Mouse (Mus musculus) G1E (cell line): ENCODE results near the gene Spib. TPM values are rescaled to one million over a fixed set of nuclear protein-coding genes. Genes with fewer than 3 reads are reported as not detected.

Source experiments
- ATAC-seq: 2 replicates; pipeline ENCODE4 v1.8.0; 2016; ENCODE audit warnings: mild to moderate bottlenecking; ENCODE audit not compliant: insufficient number of reproducible peaks, poor library complexity, low FRiP score, severe bottlenecking; ENCODE audit errors: extremely low read depth
- DNase-seq: peaks from one replicate; pipeline ENCODE4 v3.0.0; 2012; ENCODE audit warnings: low spot score
- H3K27me3 ChIP-seq: 2 replicates; pipeline ENCODE4 v1.6.1; 2012; ENCODE audit warnings: mild to moderate bottlenecking, low read length, inconsistent platforms; ENCODE audit not compliant: insufficient read depth
- H3K36me3 ChIP-seq: replicated peaks from 2 replicates; pipeline ENCODE3; 2012; ENCODE audit warnings: mild to moderate bottlenecking, inconsistent platforms
- H3K4me1 ChIP-seq: 2 replicates; pipeline ENCODE4 v1.6.1; 2012; ENCODE audit warnings: low read depth, low read length, inconsistent platforms, mixed read lengths; ENCODE audit not compliant: insufficient read depth
- H3K4me3 ChIP-seq: 2 replicates; pipeline ENCODE4 v1.5.1; 2012; ENCODE audit warnings: low read depth, mild to moderate bottlenecking, inconsistent platforms, low read length, moderate library complexity, mixed read lengths
- H3K9me3 ChIP-seq: replicated peaks from 2 replicates; pipeline ENCODE4 v1.6.1; 2012; ENCODE audit warnings: inconsistent platforms
- CTCF ChIP-seq: IDR thresholded peaks from 2 replicates; pipeline ENCODE4 v1.5.1; 2012; ENCODE audit warnings: low read depth, low read length, inconsistent platforms, mixed read lengths
- GATA1 ChIP-seq: IDR thresholded peaks from 2 replicates; pipeline ENCODE4 v1.6.1; 2012; ENCODE audit warnings: borderline replicate concordance, low read length, inconsistent platforms, mixed read lengths
- GATA2 ChIP-seq: IDR thresholded peaks from 2 replicates; pipeline ENCODE4 v1.6.1; 2012; ENCODE audit warnings: low read depth, low read length, inconsistent platforms, borderline replicate concordance
- POLR2AphosphoS5 ChIP-seq: IDR thresholded peaks from 2 replicates; pipeline ENCODE4 v1.6.1; 2012; ENCODE audit warnings: low read depth, low read length, inconsistent platforms; ENCODE audit not compliant: insufficient replicate concordance
- TAL1 ChIP-seq: conservative IDR thresholded peaks from 2 replicates; pipeline ENCODE4 v1.6.1; 2012; ENCODE audit warnings: low read depth, low read length, inconsistent platforms, mixed read lengths
- polyA plus RNA-seq: library from polyadenylated mRNA; stranded (reverse); fragments of >175 nt; gene quantifications from 2 replicates; pipeline ENCODE4 v1.2.3, GENCODE M21; 2012
- total RNA-seq, 2 experiments: library from RNA; stranded (forward) in 1 of 2; stranded (reverse) in 1 of 2; fragments of 200-1000 nt in 1 of 2; fragments of >200 nt in 1 of 2; fragmentation: Nextera tagmentation in 1 of 2; gene quantifications; 2 replicates each; pipeline ENCODE4 v1.2.3; 2014 to 2017

The Spib gene
- total and polyA plus RNA-seq, 3 experiments = not detected

- DNase-seq (no peak), ATAC-seq (no peak)
- no peaks in the 10 kb centered on the region for H3K36me3 ChIP-seq
- no peak overlapping the region for H3K4me3 ChIP-seq
- H3K27me3 ChIP-seq = peaks cover 58% of the 10 kb centered on the region
- TF ChIP-seq CTCF (no peak), TAL1 (no peak), POLR2AphosphoS5 (no peak), GATA1 (no peak), GATA2 (no peak)
- H3K9me3 ChIP-seq = no peaks in the 10 kb centered on the region
- peaks cover 7% of the 10 kb centered on the region; the same call in 1 of the 2 replicates for H3K4me1 ChIP-seq
Observed at GRCm38 (mm10) chr7:44521710-44522109, 10.2 kb downstream of the Spib start.

- H3K9me3 ChIP-seq = no peaks in the 10 kb centered on the region
- ATAC-seq (no peak), DNase-seq (no peak)
- TF ChIP-seq TAL1 = no peak
- TF ChIP-seq CTCF = no peak
- no peak for TF ChIP-seq GATA1
- TF ChIP-seq POLR2AphosphoS5 = no peak
- no peak for TF ChIP-seq GATA2
- H3K4me1 ChIP-seq = peaks cover 7% of the 10 kb centered on the region; the same call in 1 of the 2 replicates
- peaks cover 57% of the 10 kb centered on the region for H3K27me3 ChIP-seq
- no peaks in the 10 kb centered on the region for H3K36me3 ChIP-seq
- H3K4me3 ChIP-seq = no peak overlapping the region
Observed at GRCm38 (mm10) chr7:44520990-44521389, 10.9 kb downstream of the Spib start.

- ATAC-seq (no peak), DNase-seq (no peak)
- no peak for TF ChIP-seq POLR2AphosphoS5
- no peak for TF ChIP-seq CTCF
- TF ChIP-seq GATA1 = no peak
- TF ChIP-seq GATA2 = no peak
- TF ChIP-seq TAL1 = no peak
- no peak overlapping the region for H3K4me3 ChIP-seq
- no peaks in the 10 kb centered on the region for H3K9me3 ChIP-seq
- H3K4me1 ChIP-seq = peaks cover 7% of the 10 kb centered on the region; the same call in 1 of the 2 replicates
- no peaks in the 10 kb centered on the region for H3K36me3 ChIP-seq
- peaks cover 47% of the 10 kb centered on the region for H3K27me3 ChIP-seq
Observed at GRCm38 (mm10) chr7:44519240-44519913, 12.5 kb downstream of the Spib start.

DNA sequence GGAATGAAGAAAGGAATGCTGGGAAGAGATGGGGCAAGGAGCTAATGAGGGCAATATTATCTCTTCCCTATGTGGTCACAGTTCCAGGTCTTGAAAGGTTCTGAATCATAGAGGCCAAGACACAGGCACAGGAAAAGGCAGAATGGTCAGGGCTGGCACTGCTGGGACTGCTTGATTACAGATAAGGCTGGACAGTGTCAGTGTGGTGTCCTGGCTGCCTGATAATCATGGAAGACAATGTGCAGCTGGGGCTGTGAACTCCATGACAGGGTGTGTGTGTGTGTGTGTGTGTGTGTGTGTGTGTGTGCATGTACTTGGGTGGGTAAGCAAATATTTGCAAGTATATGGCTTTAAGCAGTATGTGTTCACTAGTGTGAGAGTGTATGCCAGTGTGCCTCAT lies 24.4 kb downstream of the Spib start:
- no peaks in the 10 kb centered on the region; the same call in none of the 2 replicates for H3K4me1 ChIP-seq
- TF ChIP-seq GATA2 = no peak
- TF ChIP-seq CTCF = no peak
- TF ChIP-seq TAL1 = no peak
- TF ChIP-seq GATA1 = no peak
- TF ChIP-seq POLR2AphosphoS5 = no peak
- ATAC-seq (no peak), DNase-seq (no peak)
- H3K36me3 ChIP-seq = no peaks in the 10 kb centered on the region
- peaks cover 3% of the 10 kb centered on the region for H3K9me3 ChIP-seq
- H3K27me3 ChIP-seq = peaks cover 46% of the 10 kb centered on the region; the same call in 1 of the 2 replicates
- H3K4me3 ChIP-seq = no peak overlapping the region

DNA sequence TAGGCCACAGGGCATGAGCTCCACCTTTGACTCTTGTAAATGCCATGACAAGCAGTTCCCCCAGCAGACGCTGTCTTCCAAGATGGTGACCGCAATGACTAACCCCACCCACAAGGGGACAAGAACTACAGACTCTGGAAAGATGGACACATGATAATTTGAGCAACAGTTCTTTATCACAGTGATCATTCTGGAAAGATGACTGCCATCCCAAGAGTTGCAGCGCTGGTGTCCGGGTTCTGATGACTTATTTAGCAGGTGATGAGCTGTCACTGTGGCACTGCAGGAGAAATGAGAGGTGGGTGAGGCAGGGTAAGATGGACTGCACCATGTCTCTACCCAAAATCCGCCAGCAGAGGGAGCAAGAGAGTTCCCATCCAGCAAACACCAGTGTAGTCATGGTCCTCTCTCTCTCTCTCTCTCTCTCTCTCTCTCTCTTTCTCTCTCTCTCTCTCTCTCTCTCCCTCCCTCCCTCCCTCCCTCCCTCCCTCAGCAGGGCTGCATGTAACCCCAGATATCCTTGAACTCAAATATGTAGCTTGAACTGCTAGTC lies 30.2 kb downstream of the Spib start:
- DNase-seq = peak; percentile 68
- TF ChIP-seq CTCF (peak; percentile 83), GATA2 (no peak)
- Histone ChIP-seq H3K9me3 (no peaks in the 10 kb centered on the region), H3K27me3 (peaks cover 22% of the 10 kb centered on the region; the same call in 1 of the 2 replicates), H3K4me3 (no peak overlapping the region), H3K4me1 (peaks cover 18% of the 10 kb centered on the region), H3K36me3 (peaks cover 6% of the 10 kb centered on the region)
- no peak for ATAC-seq

GRCm38 (mm10) chr7:44500046-44500445 lies 31.8 kb downstream of the Spib start:
- H3K9me3 ChIP-seq = no peaks in the 10 kb centered on the region
- no peak for ATAC-seq
- TF ChIP-seq GATA2 = no peak
- no peak for TF ChIP-seq GATA1
- no peak for TF ChIP-seq CTCF
- TF ChIP-seq POLR2AphosphoS5 = no peak
- TF ChIP-seq TAL1 = no peak
- H3K4me3 ChIP-seq = no peak overlapping the region
- peaks cover 8% of the 10 kb centered on the region for H3K36me3 ChIP-seq
- H3K4me1 ChIP-seq = peaks cover 27% of the 10 kb centered on the region
- H3K27me3 ChIP-seq = peaks cover 13% of the 10 kb centered on the region; the same call in 1 of the 2 replicates
- DNase-seq = no peak
